In genomic region chr3:153460173-153460572, GRCm38 (mm10) we compare ENCODE assay signal across 26 mouse cellular contexts.
"Had no signal": no experiment of that assay in that cellular context is flagged by ENCODE, and none has a peak within 500 bp of the region (broad histone marks: within the 10 kb centered on the region; RNA-seq: fewer than 3 reads in every experiment).

No protein-coding gene starts in this region.

- H3K9ac ChIP-seq: forebrain, postnatal 0 days; heart, embryonic 13.5 days; heart, embryonic 15.5 days; hindbrain, embryonic 13.5 days; hindbrain, embryonic 15.5 days; kidney, embryonic 15.5 days; limb, embryonic 13.5 days; limb, embryonic 15.5 days had no signal

- DNase-seq: forebrain, postnatal 0 days; gastrocnemius, postnatal 14 days; gastrocnemius, postnatal 36 days; heart, adult 11 months; heart, adult 2 months; heart, postnatal 14 days; heart, postnatal 36 days; kidney, adult 11 months; kidney, adult 2 months; kidney, adult 9 months; kidney, postnatal 14 days; kidney, postnatal 36 days; layer of hippocampus, adult 9-11 months; layer of hippocampus, postnatal 36 days; left cerebral cortex, postnatal 4 days had no signal

- H3K4me1 ChIP-seq: heart, embryonic 15.5 days; kidney, embryonic 15.5 days; limb, embryonic 13.5 days; limb, embryonic 15.5 days had no signal

- H3K4me2 ChIP-seq: heart, embryonic 11.5 days; heart, embryonic 13.5 days; heart, embryonic 15.5 days; hindbrain, embryonic 13.5 days; hindbrain, embryonic 15.5 days; kidney, embryonic 15.5 days; limb, embryonic 13.5 days; limb, embryonic 15.5 days had no signal

- H3K27me3 ChIP-seq: heart, embryonic 13.5 days; heart, embryonic 15.5 days; hindbrain, embryonic 13.5 days; hindbrain, embryonic 15.5 days; kidney, embryonic 15.5 days; limb, embryonic 13.5 days; limb, embryonic 15.5 days had no signal

- ATAC-seq: forebrain, postnatal 0 days; hindbrain, postnatal 0 days; intestine, embryonic 16.5 days had no signal

- H3K27ac ChIP-seq: heart, adult 2 months; heart, embryonic 13.5 days; heart, embryonic 15.5 days; hindbrain, embryonic 13.5 days; hindbrain, embryonic 15.5 days; hindbrain, postnatal 0 days; kidney, embryonic 15.5 days; kidney, postnatal 0 days; limb, embryonic 13.5 days; limb, embryonic 15.5 days had no signal

- H3K36me3 ChIP-seq: heart, embryonic 13.5 days; heart, embryonic 15.5 days; hindbrain, embryonic 13.5 days; hindbrain, embryonic 15.5 days; limb, embryonic 15.5 days had no signal

- H3K9me3 ChIP-seq: heart, embryonic 15.5 days; hindbrain, embryonic 13.5 days; hindbrain, embryonic 15.5 days; kidney, embryonic 15.5 days; limb, embryonic 13.5 days; limb, embryonic 15.5 days had no signal

- H3K4me3 ChIP-seq: heart, adult 2 months; heart, embryonic 13.5 days; heart, embryonic 15.5 days; hindbrain, embryonic 13.5 days; hindbrain, embryonic 15.5 days; kidney, embryonic 15.5 days; limb, embryonic 13.5 days; limb, embryonic 15.5 days had no signal
